Mouse (Mus musculus) lung, postnatal 0 days (tissue): ENCODE measurements around the gene Olfr1339.

Source experiments
- CTCF ChIP-seq: IDR thresholded peaks from 2 replicates; pipeline ENCODE4 v1.5.1; 2016; ENCODE audit warnings: antibody characterized with exemption, mild to moderate bottlenecking
- EP300 ChIP-seq: IDR thresholded peaks from 2 replicates; pipeline ENCODE4 v1.6.1; 2016; ENCODE audit warnings: antibody characterized with exemption, mild to moderate bottlenecking, control low read depth

- TF ChIP-seq EP300: no peak
- no peak for TF ChIP-seq CTCF
Measured at GRCm38 (mm10) chr4:118739574-118739973, 7.6 kb downstream of the Olfr1339 start.
